Mouse (Mus musculus): Measurements from ENCODE around the gene Gnaz. TPM values are rescaled to one million over a fixed set of nuclear protein-coding genes. Genes with fewer than 3 reads are reported as not detected.

Gene Gnaz
- not detected for polyA plus RNA-seq (2017; shearing (Covaris generic))

GRCm38 (mm10) chr10:74966850-74967451 is at the start of gene Gnaz:
Gnaz (plus strand) TSS chr10:74967177.
- ATAC-seq = peak; percentile 90

GRCm38 (mm10) chr10:74919277-74919676 is 47.7 kb upstream of the Gnaz start:
- ATAC-seq = peak; percentile 61

GRCm38 (mm10) chr10:74920853-74921567 is 46.0 kb upstream of the Gnaz start:
- ATAC-seq = peak; percentile 66

- no peak for ATAC-seq
Observed at GRCm38 (mm10) chr10:74921614-74922013, 45.4 kb upstream of the Gnaz start.

- no peak for ATAC-seq
Observed at GRCm38 (mm10) chr10:74922763-74923162, 44.2 kb upstream of the Gnaz start.

- ATAC-seq = no peak
Observed at GRCm38 (mm10) chr10:74924274-74924673, 42.7 kb upstream of the Gnaz start.

- ATAC-seq = peak; percentile 41
Observed at GRCm38 (mm10) chr10:74925324-74925723, 41.7 kb upstream of the Gnaz start.

GRCm38 (mm10) chr10:74928276-74928675 is 38.7 kb upstream of the Gnaz start:
- no peak for ATAC-seq

- ATAC-seq = no peak
Observed at GRCm38 (mm10) chr10:74929578-74929977, 37.4 kb upstream of the Gnaz start.

GRCm38 (mm10) chr10:74930541-74930940 is 36.4 kb upstream of the Gnaz start:
- no peak for ATAC-seq

- no peak for ATAC-seq
Observed at GRCm38 (mm10) chr10:74931631-74932030, 35.3 kb upstream of the Gnaz start.

GRCm38 (mm10) chr10:74932487-74932886 is 34.5 kb upstream of the Gnaz start:
- no peak for ATAC-seq

GRCm38 (mm10) chr10:74933548-74934190 is 33.3 kb upstream of the Gnaz start:
- no peak for ATAC-seq

- no peak for ATAC-seq
Observed at GRCm38 (mm10) chr10:74934521-74934920, 32.5 kb upstream of the Gnaz start.

GRCm38 (mm10) chr10:74935016-74935415 is 32.0 kb upstream of the Gnaz start:
- ATAC-seq = no peak

GRCm38 (mm10) chr10:74937003-74937790 is 29.8 kb upstream of the Gnaz start:
- peak; percentile 40 for ATAC-seq

GRCm38 (mm10) chr10:74938410-74938809 is 28.6 kb upstream of the Gnaz start:
- no peak for ATAC-seq

- ATAC-seq = no peak
Observed at GRCm38 (mm10) chr10:74939300-74939699, 27.7 kb upstream of the Gnaz start.

GRCm38 (mm10) chr10:74940795-74941194 is 26.2 kb upstream of the Gnaz start:
- no peak for ATAC-seq

- ATAC-seq = no peak
Observed at GRCm38 (mm10) chr10:74952830-74953443, 14.0 kb upstream of the Gnaz start.

- ATAC-seq = no peak
Observed at GRCm38 (mm10) chr10:74964380-74964779, 2.6 kb upstream of the Gnaz start.

GRCm38 (mm10) chr10:74967651-74968267 is 782 bp downstream of the Gnaz start:
- no peak for ATAC-seq
